Mouse (Mus musculus) layer of hippocampus, adult 18-20 months (tissue): ENCODE data around the gene Aff3. TPM values are rescaled to one million over a fixed set of nuclear protein-coding genes. Genes with fewer than 3 reads are reported as not detected.

ENCODE experiments used
- DNase-seq, 2 experiments: peaks; one replicate each; pipeline ENCODE4 v3.0.0; 2022; ENCODE audit warnings: low spot score in 2 of 2
- total RNA-seq, 2 experiments: library from RNA; stranded (reverse); gene quantifications; 2 replicates each; pipeline ENCODE4 v1.2.3; 2021

Gene Aff3
- total RNA-seq, 2 experiments from 2014 or later, result 115 to 122 TPM

DNA sequence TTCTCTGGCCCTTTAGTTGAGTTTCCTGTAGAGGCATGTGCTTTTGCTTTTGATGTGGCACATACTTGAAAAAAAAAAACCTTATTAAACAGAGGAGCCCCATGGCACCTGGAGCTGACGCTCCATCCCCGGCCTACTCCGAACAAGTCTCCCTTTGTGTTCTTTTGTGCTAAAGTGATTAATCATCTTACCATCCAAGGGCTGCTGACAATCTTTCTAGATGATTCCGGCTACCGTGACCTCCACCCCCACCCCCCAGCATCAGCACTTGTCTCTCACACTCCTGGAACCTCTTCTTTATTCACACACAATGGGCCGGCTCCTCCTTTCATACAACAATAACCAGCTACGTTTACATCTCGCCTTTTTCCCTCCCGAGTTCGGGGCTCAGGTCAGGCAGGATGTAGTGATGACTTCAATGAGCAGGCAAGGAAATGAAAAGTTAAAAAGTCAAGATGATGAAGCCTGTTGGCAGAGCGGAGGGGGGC is 269.5 kb downstream of the Aff3 start:
- no peak for DNase-seq

GRCm38 (mm10) chr1:38394493-38394892 is 270.3 kb downstream of the Aff3 start:
- DNase-seq, result no peak

DNA sequence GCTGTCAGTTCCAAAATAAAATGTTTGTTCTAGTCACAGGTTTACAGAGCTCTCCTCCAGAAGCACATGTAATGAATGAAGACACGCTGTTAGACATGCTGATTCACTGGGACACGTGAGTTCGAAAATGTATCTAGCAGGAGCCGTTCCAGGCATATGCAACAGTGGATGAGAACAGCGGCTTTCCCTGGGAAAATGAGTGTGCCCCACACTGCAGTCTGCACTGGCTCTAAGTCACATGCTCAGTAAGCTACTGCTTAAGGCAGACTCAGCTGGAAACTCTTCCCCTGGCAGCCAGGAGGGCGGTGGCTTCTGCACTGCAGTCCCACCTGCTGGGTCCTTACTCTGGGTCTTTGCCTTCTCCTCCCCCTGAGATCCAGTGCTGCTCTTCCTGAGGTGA is 271.2 kb downstream of the Aff3 start:
- DNase-seq, result peak; percentile 39 to 60

DNA sequence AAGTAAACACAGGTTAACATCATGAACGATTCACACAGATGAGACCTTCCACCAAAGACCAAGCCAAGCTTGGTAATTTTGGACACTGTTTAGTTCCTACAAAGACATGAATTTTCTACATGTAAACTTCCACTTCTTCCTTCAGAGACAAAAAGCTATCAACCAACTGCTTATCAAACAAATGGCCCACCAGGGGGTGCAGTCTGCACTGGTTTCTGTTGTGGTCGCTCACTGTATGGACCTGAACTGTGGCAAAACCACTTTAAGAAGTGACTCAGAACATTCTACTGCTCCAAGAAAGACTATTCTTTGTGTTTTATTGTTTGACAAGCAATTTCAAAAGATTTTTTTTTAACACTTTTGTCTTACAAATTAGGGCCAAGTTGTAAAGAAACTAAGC is 271.8 kb downstream of the Aff3 start:
- DNase-seq, result peak; percentile 41 to 86

GRCm38 (mm10) chr1:38390886-38391249 is 273.9 kb downstream of the Aff3 start:
- DNase-seq, result no peak

DNA sequence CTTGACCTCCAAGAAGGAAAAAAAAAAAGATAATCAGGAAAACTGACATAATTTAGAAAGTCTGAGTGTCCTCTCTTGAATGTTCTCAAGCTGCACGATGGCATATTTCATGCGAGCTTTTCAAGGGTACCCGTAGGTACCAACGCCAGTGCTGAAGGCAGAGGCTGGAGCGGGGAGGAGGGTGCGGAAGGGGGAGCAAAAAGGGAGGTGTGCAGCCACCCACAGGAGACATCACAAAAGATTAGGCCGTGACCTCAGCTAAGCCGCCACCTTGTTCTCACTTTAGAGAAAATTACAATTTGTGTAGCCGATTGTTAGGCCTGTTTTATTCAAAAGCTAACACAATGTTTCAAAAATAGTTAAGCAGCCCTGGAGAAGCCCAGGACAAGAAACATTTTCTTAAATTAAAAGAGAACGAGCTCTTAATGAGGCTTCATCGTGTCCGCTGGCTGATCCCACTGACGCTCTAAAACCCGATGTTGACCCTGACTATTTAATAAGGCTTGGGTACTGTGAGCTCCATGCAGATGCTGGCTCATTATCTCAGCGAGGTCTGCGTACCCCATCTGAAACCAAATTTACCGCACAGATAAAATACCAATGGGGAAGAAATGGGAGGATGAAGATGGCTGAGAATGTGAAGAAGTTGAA is 274.4 kb downstream of the Aff3 start:
- no peak for DNase-seq

- DNase-seq, result no peak
These were observed 275.2 kb downstream of the Aff3 start for GRCm38 (mm10) chr1:38389576-38389975.

DNA sequence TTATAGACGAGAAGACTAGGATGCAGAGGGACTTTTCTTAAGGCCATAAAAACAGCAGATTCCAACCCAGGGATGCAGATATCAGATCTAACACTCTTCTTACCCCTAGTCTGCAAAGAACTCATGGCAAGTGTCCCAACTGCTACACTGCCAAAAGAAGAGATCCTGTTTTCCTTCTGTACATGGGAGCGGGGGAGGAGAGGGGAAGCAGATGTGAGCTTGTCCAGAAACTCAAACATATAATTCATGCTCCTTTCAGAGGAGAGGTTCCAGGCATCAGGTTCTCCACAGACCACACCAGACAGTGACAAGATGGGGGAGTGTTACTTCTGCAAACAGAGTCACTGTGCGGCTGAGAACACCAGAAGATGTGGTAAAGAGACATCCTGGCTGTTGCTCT is 276.3 kb downstream of the Aff3 start:
- DNase-seq, result no peak

DNA sequence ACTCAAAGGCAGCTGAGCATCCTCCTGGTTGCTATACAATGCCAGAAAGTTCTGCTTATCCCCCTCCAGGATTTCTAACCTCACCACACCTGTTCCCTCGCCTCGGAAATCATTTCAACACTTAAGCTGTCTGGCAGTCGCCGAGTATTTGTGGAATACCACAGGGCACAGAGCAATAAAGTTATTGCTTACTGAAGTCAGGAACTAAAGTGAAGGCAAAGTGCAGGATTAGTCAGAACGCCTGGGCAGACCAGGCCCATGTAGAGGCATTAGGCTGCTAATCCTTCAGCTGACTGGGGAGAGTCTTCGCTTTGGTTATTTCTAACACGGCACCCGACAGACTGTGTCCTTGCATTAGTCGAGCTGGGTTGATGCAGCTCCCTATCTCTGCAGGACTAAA is 277.3 kb downstream of the Aff3 start:
- DNase-seq, result no peak

DNA sequence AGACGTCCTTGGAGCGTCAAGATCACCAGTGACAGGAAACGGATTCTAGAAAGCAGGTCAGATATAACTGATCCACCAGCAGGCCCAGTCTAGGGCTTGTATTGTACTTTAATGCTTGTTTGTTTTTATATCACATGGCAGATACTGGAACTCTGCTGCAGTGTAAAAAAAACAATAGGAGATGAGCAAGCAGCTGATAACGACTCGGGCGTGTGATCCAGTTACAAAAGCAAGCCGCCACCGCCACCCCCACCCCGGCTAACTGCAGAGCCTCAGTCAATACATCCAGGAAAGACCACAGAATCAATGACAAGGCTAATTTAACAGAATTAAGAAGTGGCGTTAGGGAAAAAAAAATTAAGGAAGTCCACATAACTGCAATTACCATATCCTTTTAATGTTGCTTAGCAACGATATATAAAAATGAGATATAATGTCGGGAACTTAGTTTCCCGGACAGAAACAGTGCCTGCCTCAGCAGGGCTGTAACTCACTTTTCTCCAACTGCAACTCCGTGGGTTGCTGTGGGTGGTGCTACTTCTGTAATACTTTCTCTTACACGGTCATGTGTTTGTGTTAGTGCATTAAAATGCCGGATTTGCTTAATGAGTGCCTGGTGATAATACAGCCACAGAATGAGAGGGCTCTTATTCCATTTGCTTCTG is 280.2 kb downstream of the Aff3 start:
- DNase-seq, result peak in 1 of 2 experiments; percentile 43

GRCm38 (mm10) chr1:38384010-38384409 is 280.7 kb downstream of the Aff3 start:
- DNase-seq, result no peak

GRCm38 (mm10) chr1:38382683-38383082 is 282.1 kb downstream of the Aff3 start:
- peak in 1 of 2 experiments; percentile 45 for DNase-seq

GRCm38 (mm10) chr1:38377930-38378329 is 286.8 kb downstream of the Aff3 start:
- no peak for DNase-seq

GRCm38 (mm10) chr1:38369166-38369565 is 295.6 kb downstream of the Aff3 start:
- DNase-seq, result peak in 1 of 2 experiments; percentile 45

GRCm38 (mm10) chr1:38368081-38368689 is 296.6 kb downstream of the Aff3 start:
- DNase-seq, result no peak

DNA sequence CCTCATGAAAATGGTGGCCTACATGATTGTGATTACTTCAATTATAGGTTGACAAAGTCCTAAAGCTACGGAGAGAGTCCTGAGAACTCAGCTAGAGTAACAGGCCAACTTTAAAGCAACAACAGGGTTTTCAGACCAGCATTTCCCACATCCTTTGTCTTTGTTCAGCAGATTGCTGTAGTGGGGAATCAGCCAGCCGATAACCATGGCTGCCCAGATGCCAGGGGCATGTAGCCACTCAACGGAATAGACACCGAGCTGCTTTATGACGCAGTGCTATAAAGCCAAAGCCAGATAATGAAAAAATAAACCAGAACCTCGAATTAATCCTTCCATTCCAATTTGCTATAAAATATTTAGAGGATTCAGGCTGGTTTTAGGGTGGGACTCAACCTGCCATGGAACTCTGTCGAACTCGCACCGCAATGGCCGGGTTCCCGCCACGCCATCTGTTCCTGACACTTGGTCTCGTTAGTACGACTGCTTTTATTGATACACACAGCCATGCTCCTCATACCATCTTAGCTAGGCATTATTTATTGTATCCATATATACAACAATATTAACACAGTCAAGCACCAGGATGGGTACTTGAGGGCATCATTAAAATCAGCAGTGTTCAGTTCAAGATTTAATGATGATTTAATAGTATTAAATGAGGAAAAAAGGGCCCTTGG is 297.2 kb downstream of the Aff3 start:
- DNase-seq, result no peak

- DNase-seq, result no peak
These were observed 300.9 kb downstream of the Aff3 start for GRCm38 (mm10) chr1:38363856-38364255.

DNA sequence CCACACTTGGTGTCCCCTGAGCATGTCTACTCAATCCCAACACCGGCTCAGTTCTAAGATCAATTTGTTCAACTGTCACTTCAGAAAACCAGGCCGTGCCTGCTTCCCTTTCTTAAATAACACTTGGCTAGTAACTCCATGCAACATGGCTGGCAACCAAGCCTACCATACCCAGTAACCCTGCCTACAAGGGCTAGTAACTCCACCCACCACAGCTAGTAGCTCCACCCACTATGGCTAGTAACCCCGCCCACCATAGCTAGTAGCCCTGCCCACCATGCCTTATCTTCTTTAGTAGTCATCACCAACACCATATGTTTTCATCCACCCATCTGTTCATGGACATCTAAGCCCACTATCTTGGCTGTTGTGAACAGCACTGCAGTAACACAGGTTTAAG is 302.5 kb downstream of the Aff3 start:
- no peak for DNase-seq

GRCm38 (mm10) chr1:38358797-38359349 is 305.9 kb downstream of the Aff3 start:
- peak; percentile 69 to 82 for DNase-seq

GRCm38 (mm10) chr1:38357933-38358796 is 306.6 kb downstream of the Aff3 start:
- peak in 1 of 2 experiments; percentile 16 for DNase-seq

DNA sequence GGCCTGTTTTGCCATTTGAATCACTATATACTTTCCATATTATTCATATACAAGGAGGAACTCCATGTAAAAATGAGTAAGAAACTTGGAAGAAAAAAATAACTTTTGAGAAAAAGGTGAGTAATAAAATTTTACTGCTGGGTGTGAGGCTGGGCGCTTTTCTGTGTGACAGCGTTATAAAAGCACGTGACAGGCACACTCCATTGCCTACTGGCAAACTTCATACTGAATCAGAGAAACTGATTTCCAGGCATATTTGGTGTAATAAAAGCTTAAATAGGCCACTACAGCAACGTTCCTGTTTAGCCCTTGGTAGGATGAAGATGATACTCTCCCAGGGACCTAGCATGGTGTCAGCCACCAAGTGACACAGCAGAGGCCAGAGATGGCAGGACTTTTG is 310.2 kb downstream of the Aff3 start:
- no peak for DNase-seq
